Mouse (Mus musculus): ENCODE measurements at regions not wholly inside any gene's neighbourhood (a gene's known extent, or its start where the extent isn't known, plus 50 kb on each side); places are given as distances from the start of the nearest gene placed in this dataset.

- no peak for TF ChIP-seq TAL1 (IDR thresholded peaks at IDR 0.05; ENCODE audit: low read length)
- no peak for TF ChIP-seq GATA1 (IDR thresholded peaks at IDR 0.05; ENCODE audit: low read length)
Measured at GRCm38 (mm10) chr5:64478599-64479214, 322.6 kb downstream of the Tbc1d1 start.

Data from erythroblast, embryonic 14.5 days (primary cell).